Mouse (Mus musculus): ENCODE measurements at regions not wholly inside any gene's neighbourhood (a gene's known extent, or its start where the extent isn't known, plus 50 kb on each side); places are given as distances from the start of the nearest gene placed in this dataset.

DNA sequence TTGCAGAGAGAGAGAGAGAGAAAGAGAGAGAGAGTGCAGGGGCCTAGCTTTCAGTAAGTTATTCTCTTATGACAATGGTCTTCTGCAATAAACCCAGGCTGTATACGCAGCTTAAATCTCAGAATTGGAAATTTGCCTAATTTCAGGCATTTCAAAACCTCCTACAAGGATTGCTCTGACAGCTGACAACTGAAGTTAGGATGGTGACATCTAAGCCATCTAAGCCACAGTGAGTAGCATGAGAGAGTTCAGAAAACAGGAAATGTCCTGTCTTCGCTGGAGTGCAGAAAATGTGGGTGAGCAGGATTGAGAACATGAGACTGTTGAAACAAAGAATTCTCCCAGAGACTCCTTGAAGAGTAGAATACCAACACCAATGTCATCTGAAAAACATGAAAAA, 56.8 kb downstream of the Fam110c start:
- H3K27ac ChIP-seq (ENCODE audit: insufficient read depth, low read length): no peak overlapping the region
- H3K4me1 ChIP-seq (ENCODE audit: control insufficient read depth, insufficient read depth, low read length): no peaks in the 10 kb centered on the region
- no peak overlapping the region for H3K4me3 ChIP-seq (ENCODE audit: insufficient read depth, low read length)
- no peak for TF ChIP-seq CTCF (IDR thresholded peaks at IDR 0.05; ENCODE audit: borderline replicate concordance, insufficient read depth, low read length)
- TF ChIP-seq POLR2A (IDR thresholded peaks at IDR 0.05; ENCODE audit: low read depth, low read length): no peak

DNA sequence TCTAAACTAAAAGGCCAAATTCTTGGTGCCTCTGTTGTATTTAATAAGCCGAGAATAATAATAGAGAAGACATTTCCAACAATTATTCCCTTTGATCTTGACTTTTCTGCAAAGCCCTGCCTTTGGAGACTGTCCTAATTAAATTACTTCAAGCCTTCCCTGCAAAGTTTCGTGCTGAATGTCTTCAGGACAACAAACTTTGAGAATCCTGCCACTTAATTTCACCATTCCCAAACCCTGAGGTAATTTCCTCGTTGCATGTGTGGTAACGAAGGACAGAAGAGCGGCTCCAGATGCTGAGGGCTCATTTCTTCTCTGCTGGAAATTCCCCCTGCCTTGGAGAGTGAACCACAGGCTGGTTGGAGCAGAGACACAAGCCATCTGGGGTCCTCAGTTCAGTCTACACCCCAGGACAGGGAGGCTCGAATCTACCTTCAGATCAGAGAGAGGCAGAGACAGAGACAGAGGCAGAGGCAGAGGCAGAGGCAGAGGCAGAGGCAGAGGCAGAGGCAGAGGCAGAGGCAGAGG, 60.9 kb downstream of the Fam110c start:
- TF ChIP-seq POLR2A (IDR thresholded peaks at IDR 0.05; ENCODE audit: low read depth, low read length) (no peak), CTCF (IDR thresholded peaks at IDR 0.05; ENCODE audit: borderline replicate concordance, insufficient read depth, low read length) (no peak)
- Histone ChIP-seq H3K4me1 (ENCODE audit: control insufficient read depth, insufficient read depth, low read length) (no peaks in the 10 kb centered on the region), H3K27ac (ENCODE audit: insufficient read depth, low read length) (no peak overlapping the region), H3K4me3 (ENCODE audit: insufficient read depth, low read length) (no peak overlapping the region)

DNA sequence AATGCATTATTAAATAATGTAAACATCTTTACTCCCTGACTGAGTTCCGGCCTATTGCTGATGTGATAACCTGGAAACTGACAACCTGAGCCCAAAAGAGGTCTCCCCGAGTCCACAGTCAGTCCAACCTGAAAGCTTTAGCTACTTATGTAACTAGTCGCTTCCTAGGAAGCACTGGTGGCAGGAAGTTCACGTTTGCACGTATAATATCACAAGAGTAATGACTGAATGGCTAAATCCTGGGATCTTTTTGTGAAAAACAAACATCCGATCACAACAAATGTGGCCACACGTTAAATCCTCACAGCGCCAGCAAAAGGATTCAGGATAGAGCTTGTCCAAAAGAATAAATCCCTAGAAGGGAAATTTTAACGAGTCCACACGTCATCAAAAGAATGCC, 62.7 kb downstream of the Fam110c start:
- Histone ChIP-seq H3K4me1 (ENCODE audit: control insufficient read depth, insufficient read depth, low read length) (no peaks in the 10 kb centered on the region), H3K27ac (ENCODE audit: insufficient read depth, low read length) (no peak overlapping the region), H3K4me3 (ENCODE audit: insufficient read depth, low read length) (no peak overlapping the region)
- TF ChIP-seq POLR2A (IDR thresholded peaks at IDR 0.05; ENCODE audit: low read depth, low read length) (no peak), CTCF (IDR thresholded peaks at IDR 0.05; ENCODE audit: borderline replicate concordance, insufficient read depth, low read length) (no peak)

DNA sequence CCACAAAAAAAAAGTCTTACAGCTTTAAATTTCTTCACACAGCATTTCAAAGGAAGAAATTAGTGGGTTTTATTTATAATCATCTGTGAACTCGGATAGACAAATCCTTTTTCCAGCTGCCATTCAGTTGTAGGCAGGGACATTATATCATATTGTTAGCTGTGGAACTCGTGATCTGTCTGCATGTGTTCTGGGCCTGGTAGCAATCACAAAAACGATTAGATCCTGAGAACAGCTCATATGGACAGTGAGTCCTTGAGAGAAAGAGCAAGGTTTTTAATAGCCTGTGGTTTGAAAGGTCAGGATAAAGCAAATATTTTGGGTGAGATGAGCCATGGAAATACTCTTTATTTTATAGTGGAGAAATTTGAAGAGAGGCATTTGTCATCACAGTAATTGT, 63.2 kb downstream of the Fam110c start:
- TF ChIP-seq POLR2A (IDR thresholded peaks at IDR 0.05; ENCODE audit: low read depth, low read length): no peak
- Histone ChIP-seq H3K4me3 (ENCODE audit: insufficient read depth, low read length) (no peak overlapping the region), H3K4me1 (ENCODE audit: control insufficient read depth, insufficient read depth, low read length) (no peaks in the 10 kb centered on the region), H3K27ac (ENCODE audit: insufficient read depth, low read length) (no peak overlapping the region)

DNA sequence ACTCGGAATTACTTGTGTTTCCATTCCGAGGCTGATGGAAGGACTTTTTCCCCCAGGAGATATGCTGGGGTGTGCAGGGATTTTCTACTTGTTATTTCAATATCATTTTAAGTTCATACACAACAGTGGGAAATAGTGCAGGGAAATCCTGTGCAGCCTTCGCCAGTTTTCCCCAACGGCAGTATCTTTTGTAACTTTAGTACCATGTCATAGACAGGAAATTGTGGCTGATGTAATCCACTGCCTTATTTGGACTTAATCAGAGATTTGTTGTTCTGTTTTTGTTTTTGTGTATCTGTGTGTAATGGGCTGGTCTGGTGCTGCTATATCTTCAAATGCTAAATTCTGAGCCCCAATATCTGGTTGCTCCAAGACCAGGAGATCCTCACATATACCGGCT, 63.8 kb downstream of the Fam110c start:
- H3K27ac ChIP-seq (ENCODE audit: insufficient read depth, low read length): no peak overlapping the region

DNA sequence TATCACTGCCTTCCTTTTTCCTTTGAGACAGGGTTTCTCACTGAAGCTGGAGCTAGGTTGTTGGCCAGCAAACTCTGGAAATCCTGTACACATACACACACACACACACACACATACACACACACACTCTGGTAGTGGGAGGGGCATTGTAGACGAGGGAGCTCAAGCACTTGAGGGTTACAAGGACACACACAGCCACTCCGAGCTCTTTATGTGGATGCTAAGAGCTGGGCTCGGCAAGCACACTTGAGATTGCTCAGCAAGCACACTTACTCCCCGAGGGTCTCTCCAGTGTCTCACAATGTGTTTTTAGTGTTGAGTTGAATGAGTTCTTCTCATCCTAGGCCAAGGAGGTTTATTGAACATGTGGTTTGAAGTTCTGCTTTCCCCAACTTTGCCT, 66.2 kb downstream of the Fam110c start:
- Histone ChIP-seq H3K4me3 (ENCODE audit: insufficient read depth, low read length) (no peak overlapping the region), H3K4me1 (ENCODE audit: control insufficient read depth, insufficient read depth, low read length) (no peaks in the 10 kb centered on the region), H3K27ac (ENCODE audit: insufficient read depth, low read length) (no peak overlapping the region)
- TF ChIP-seq POLR2A (IDR thresholded peaks at IDR 0.05; ENCODE audit: low read depth, low read length) (no peak), CTCF (IDR thresholded peaks at IDR 0.05; ENCODE audit: borderline replicate concordance, insufficient read depth, low read length) (no peak)

More for the DNA sequence above, 63.8 kb downstream of the Fam110c start:
- TF ChIP-seq CTCF (IDR thresholded peaks at IDR 0.05; ENCODE audit: borderline replicate concordance, insufficient read depth, low read length) (no peak), POLR2A (IDR thresholded peaks at IDR 0.05; ENCODE audit: low read depth, low read length) (no peak)
- Histone ChIP-seq H3K4me3 (ENCODE audit: insufficient read depth, low read length) (no peak overlapping the region), H3K4me1 (ENCODE audit: control insufficient read depth, insufficient read depth, low read length) (no peaks in the 10 kb centered on the region)

DNA sequence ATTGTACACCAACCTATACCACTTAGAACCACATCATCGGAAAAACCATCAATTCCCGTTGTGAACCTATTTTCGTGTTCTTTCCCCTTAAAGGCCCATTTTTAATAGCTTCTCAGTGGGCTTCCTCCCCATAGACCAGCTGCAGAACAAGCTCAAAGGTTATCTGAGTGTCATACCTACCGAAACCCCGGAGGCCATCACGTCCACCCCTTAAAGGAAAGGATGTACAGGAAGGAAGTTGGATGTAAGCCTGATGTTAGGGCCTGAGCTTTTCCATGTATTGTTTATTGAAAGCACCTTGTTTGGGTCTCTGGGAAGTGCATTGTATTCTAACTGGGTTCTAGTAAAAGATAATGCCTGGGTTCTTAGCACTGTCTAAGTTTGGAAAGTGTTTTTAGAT, 69.6 kb downstream of the Fam110c start:
- no peak overlapping the region for H3K4me3 ChIP-seq (ENCODE audit: insufficient read depth, low read length)
- H3K27ac ChIP-seq (ENCODE audit: insufficient read depth, low read length): no peak overlapping the region
- no peaks in the 10 kb centered on the region for H3K4me1 ChIP-seq (ENCODE audit: control insufficient read depth, insufficient read depth, low read length)
- no peak for TF ChIP-seq POLR2A (IDR thresholded peaks at IDR 0.05; ENCODE audit: low read depth, low read length)
- TF ChIP-seq CTCF (IDR thresholded peaks at IDR 0.05; ENCODE audit: borderline replicate concordance, insufficient read depth, low read length): no peak

DNA sequence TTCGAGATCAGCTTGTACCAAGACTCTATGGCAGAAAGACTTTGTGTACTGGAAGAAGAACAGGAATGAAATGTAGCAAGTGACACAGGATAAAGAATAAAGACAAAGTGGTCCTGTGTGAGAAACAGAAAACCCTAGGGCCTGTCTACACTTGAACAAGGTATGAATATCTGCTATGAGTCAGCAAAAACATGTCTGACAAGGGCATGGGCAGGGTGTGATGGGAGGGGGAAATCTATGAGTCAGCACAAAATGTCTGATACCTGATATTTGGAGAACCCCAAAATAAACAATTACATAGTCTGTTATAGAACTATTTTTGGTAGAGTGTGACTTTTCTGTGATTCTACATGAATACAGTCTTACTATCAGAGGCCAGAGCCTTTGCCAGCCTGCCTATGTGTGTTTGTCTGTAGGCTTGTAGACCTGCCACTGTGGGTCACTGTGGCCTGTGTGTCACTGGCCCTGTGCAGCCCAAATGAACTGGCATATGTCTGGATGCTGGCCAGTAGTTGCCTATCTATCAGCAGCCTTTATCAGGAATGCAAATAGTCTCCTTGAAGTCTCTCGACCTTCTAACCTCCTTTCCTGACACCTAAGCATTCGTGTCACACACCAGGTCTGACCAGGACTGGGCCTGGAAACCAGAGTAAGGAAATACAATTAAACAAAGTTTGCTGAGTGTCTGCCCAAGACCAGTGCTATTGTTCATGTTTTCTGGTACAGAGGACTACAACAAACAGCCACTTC, 71.5 kb downstream of the Fam110c start:
- Histone ChIP-seq H3K4me1 (ENCODE audit: control insufficient read depth, insufficient read depth, low read length) (no peaks in the 10 kb centered on the region), H3K4me3 (ENCODE audit: insufficient read depth, low read length) (no peak overlapping the region), H3K27ac (ENCODE audit: insufficient read depth, low read length) (no peak overlapping the region)
- TF ChIP-seq CTCF (IDR thresholded peaks at IDR 0.05; ENCODE audit: borderline replicate concordance, insufficient read depth, low read length) (no peak), POLR2A (IDR thresholded peaks at IDR 0.05; ENCODE audit: low read depth, low read length) (no peak)

DNA sequence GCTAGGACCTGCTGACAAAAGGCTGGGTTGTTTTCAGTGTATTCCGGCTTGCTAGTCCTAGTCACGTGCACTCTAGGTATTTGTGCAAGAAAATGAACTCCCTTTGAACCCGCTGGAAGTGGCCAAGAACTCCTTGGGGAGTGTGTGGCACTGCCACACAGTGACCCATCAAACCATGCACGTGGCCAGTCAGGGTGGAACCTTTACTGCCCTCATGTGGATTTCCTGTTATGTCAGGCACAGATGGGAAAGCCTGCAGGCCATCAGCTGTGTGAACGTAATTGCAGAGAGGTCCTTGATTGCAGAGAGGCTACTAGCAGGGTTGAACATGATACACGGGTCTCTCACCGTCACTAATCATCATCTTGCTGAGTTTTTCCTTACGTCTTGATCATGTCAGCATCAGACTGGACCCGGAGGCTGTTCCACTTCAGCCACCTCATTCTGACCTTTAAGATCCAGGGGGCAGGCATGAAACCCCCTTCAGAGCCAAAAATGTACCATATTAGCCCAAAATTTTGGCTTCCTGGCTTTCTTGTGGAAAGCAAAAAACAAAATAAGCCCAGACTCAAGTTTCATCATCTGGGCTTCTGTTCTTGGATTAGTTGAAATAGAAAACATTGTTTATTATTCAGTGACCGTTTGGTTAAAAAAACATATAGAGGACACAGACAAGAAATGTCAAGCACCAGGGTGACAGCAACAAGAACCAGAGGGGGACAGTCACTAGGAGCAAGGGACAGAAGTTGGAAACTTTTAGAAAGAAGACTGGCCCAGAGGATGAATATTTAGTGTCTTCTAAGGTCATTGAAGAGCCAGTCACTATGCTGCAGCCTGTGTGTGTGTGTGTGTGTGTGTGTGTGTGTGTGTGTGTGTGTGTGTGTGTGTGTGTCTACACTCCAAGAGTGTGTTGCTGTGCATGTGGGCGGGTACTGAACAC, 75.0 kb downstream of the Fam110c start:
- TF ChIP-seq POLR2A (IDR thresholded peaks at IDR 0.05; ENCODE audit: low read depth, low read length) (no peak), CTCF (IDR thresholded peaks at IDR 0.05; ENCODE audit: borderline replicate concordance, insufficient read depth, low read length) (no peak)
- Histone ChIP-seq H3K27ac (ENCODE audit: insufficient read depth, low read length) (no peak overlapping the region), H3K4me3 (ENCODE audit: insufficient read depth, low read length) (no peak overlapping the region), H3K4me1 (ENCODE audit: control insufficient read depth, insufficient read depth, low read length) (no peaks in the 10 kb centered on the region)

DNA sequence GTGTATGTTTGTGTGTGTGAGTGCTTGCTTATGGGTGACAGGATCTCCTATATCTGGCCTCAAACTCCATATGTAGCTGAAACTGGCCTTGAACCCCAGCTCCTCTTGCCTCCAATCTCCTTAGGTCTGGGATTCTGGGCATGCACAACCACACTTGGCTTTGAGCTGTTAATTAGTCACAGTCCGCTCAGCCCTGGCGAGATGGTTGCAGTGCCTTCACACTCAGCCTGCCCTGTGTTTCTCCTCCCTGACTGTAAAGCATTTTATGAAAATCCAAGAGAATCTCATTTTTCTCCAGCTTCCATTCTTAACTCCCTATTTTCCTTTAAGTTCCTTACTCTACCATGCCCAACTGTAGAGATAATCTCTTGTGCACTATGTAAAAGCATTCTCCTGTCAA, 80.1 kb downstream of the Fam110c start:
- H3K4me1 ChIP-seq (ENCODE audit: control insufficient read depth, insufficient read depth, low read length): no peaks in the 10 kb centered on the region
- H3K4me3 ChIP-seq (ENCODE audit: insufficient read depth, low read length): no peak overlapping the region
- H3K27ac ChIP-seq (ENCODE audit: insufficient read depth, low read length): no peak overlapping the region
- no peak for TF ChIP-seq CTCF (IDR thresholded peaks at IDR 0.05; ENCODE audit: borderline replicate concordance, insufficient read depth, low read length)
- TF ChIP-seq POLR2A (IDR thresholded peaks at IDR 0.05; ENCODE audit: low read depth, low read length): no peak
